Mouse (Mus musculus): Measurements from ENCODE around the gene Prkcz.
"Not testable (repeated sequence)": the region's sequence is repeated elsewhere in the genome, so short reads cannot be mapped to it uniquely, and the experiment has no call there.

The Prkcz gene

GRCm38 (mm10) chr4:155283001-155283503, 78.1 kb downstream of the Prkcz start:
- no peak for DNase-seq (ENCODE audit: low spot score)

DNA sequence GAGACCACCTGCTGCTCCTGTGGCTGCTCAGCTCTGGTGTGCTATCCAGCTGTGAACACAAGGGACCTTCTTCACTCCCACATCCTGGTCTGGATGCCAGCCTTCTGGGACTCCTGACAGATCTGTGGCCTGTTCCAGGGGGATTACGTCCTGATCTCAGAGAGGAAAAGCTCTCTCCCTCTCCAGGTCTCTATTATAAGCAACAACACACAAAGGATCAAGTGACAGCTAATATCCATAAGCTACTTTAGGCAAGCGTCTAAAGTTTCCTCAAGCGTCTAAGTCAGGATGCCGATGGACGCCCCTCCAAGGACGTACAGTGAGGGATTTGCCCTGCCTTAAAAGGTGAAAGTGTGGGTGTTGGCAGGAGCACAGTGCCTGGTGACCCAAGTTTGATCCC, 78.9 kb downstream of the Prkcz start:
- no peak for DNase-seq (ENCODE audit: low spot score)

- DNase-seq (ENCODE audit: low spot score) = no peak
Measured at GRCm38 (mm10) chr4:155281652-155282051, 79.5 kb downstream of the Prkcz start.

DNA sequence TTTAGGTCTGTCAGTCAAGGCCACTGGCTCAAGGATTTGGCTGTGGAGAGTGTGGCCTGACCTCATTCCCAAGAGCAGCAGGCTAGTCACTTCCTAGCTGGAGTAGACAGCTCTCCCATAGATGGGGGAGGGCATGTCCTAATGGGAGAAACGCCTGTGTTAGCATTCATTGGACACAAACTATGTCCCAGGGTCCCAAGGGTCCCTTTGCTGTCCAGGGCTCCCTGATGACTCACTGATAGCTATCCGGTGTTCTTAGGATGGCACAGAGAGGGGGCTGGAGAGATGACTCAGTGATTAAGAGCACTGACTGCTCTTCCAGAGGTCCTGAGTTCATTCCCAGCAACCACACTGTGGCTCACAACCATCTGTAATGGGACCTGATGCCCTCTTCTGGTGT, 79.9 kb downstream of the Prkcz start:
- no peak for DNase-seq (ENCODE audit: low spot score)

GRCm38 (mm10) chr4:155280768-155281121, 80.4 kb downstream of the Prkcz start:
- DNase-seq (ENCODE audit: low spot score) = no peak

- DNase-seq (ENCODE audit: low spot score) = no peak
Measured at GRCm38 (mm10) chr4:155279926-155280767, 81.0 kb downstream of the Prkcz start.

DNA sequence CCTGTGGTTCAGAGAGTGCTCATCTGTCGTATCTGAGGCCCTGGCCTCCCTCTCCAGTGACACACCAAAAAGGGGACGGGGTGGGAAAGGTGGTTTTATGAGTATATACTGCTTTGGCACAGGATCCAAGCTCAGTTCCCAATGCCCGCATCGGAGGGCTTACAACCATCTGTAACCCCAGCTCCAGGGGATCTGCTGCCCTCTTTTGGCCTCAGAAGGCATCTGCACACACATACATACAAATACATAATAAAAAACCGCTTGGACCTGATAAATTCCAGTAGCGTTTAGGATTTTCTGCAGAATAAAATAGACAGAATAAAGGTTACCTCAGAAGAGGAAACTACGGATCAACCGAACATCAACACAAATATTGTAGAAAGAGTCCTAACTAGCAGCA, 82.1 kb downstream of the Prkcz start:
- no peak for DNase-seq (ENCODE audit: low spot score)

GRCm38 (mm10) chr4:155277963-155278362, 83.2 kb downstream of the Prkcz start:
- DNase-seq (ENCODE audit: low spot score) = no peak

DNA sequence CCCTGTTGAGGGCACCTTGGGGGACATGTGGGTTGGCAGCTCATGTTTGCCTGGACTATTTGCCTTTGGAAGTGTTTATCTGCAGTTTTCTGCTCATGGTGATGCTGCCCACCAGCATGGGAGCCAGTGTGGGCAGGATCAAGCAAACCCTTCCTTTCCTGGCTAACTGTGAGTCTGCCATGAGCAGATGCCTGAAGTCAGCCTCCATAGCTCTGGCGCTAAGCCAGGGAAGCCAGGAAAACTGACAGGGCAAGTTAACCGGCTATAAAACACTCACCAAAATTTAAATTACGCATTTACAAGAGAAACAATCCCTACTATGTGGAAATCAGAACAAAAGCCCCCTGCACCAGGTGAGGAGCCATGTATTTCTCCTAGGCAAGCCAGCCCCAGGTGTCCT, 86.3 kb downstream of the Prkcz start:
- DNase-seq (ENCODE audit: low spot score) = no peak

GRCm38 (mm10) chr4:155274451-155274850, 86.7 kb downstream of the Prkcz start:
- DNase-seq (ENCODE audit: low spot score) = no peak

DNA sequence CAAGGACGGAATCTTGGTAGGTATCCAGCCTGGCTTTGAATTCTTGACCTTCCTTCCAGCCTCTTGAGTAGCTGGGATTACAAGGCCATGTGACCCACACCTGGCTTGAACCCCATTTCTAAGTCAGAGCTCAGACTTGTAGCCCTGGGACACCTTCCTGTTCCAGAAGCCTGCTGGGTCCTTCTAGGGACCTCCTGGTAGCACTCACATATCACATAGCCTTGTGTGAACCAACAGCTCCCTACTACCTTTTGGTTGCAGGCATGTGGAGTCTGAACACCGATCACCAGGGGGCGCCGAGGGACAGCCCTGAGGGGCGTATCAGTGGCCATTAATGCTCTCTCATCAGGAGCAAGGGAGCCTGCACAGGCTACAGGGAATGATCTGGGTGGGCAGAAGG, 92.8 kb downstream of the Prkcz start:
- DNase-seq (ENCODE audit: low spot score) = peak; percentile 28

DNA sequence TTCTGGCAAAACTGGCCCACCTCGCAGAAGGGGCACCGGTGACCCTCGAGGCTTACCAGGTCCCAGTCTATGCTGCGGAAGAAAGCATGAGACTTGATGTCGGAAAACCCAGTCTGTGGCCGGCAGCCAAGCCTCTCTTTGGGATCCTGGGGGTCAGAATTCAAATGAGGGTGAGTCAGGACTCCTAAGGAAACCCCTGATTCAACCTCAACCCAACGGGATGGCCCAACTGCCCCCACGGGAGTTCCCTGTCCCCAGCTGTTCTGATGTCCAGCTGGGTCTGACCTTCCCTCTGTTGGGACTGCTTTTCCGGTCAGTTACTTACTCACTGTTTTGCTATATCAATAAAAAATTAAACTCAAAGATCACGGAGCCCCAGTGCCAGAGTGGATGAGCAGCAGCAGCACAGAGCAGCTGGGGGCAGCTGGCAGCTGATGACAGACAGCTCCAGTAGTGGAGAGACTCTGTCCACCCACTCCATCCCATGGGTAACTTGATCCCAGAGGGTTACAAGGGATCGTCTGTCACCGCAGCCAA, 93.5 kb downstream of the Prkcz start:
- DNase-seq (ENCODE audit: low spot score) = no peak

- no peak for DNase-seq (ENCODE audit: low spot score)
Measured at GRCm38 (mm10) chr4:155267047-155267543, 94.1 kb downstream of the Prkcz start.

DNA sequence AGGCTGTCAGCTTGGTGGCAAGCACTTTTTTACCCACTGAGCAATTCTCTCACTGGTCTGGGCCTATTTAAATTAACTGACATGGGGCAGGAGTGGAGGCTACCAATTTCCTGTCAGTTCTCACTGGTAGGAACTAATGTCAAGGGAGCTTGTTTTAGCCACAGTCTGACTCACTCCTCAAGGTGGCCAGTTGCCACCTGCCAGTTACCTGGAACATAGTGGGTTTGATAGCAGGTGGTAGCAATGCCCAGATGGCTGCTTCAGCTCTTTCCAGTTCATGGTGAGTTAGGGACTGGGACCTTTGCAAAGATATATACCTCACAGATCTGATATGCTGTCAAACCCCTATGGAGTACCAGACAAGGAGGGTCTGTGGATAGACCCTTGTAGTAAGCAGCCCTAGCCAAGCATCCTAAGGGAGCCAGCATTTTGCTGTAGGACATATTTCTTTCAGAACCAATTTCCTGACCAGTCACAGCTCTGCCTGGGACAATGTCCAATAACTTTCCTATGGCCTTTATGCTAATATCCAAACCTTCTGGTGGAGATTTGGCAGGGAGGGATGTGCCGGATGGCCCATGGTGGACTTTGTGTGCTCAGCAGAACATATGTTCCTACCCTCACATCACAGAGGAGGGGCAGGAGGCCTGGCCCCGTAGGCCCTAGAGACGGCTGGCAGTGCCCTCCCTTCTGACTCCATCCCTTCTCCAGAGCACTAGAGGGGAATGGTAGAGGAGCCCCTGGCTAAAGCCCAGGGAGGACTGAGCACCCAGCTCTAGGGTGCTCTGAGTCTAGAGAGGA, 96.4 kb downstream of the Prkcz start:
- DNase-seq (ENCODE audit: low spot score) = no peak

DNA sequence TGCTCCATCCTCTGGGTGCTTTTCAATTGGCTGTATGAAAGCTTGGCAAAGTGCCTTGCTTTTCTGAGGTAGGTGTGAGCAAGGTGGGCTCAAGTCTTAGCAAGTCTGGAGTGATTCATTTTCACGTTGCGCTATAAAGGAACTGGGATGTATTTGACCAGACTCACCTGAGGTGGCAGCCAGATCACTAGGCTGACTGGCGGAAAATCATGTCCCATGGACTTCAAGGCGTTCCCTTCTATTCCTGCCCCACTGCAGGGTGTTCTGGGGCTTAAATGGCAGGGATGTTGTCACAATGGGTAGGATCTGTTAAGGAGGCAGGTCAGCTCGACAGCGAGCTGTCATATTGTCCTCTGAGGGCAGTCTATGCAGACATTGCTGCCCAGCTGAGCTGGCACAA, 108.9 kb downstream of the Prkcz start:
- DNase-seq (ENCODE audit: low spot score) = no peak

GRCm38 (mm10) chr4:155251147-155251546, 110.0 kb downstream of the Prkcz start:
- no peak for DNase-seq (ENCODE audit: low spot score)

DNA sequence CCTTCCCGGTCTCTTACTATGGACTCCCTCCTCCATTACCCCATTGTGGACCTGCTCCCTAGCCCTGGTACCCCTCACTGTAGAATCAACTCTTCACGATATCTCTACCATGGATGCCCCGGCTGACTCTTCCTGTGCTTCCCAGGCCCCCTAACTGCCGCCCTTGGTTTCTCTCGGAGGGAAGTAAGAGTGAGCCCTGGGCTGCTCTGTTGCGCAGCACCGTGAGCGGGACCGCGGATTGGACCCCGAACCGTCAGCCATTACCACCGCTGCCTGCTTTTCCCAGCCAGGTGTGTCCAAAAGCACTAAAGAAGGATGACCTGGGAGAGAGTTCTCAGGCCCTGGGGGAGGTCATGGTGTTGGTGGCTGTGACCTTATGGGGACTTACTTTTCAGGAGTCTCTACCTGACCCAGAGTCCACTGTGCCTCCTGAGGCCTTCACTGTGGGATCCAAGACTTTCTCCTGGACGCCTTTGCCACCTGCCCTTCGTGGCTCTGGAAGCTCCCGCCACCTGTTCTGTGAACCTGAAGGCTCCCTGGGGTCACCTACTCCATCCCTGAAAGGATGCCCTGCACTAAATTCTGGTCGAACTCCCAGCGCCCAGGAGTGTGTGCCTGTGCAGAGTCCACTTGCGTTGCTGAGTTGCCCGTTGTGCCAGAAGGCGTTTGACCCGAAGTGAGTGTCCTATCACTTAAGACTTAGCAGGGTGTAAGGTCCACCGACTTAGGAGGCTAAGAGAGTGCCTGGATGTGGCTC, 110.6 kb downstream of the Prkcz start:
- no peak for DNase-seq (ENCODE audit: low spot score)

GRCm38 (mm10) chr4:155249648-155250351, 111.4 kb downstream of the Prkcz start, which contains the start of gene Faap20:
TSS of gene Faap20 (plus strand) at chr4:155249802.
- peak; percentile 77 for DNase-seq (ENCODE audit: low spot score)

GRCm38 (mm10) chr4:155249257-155249647, 111.9 kb downstream of the Prkcz start:
- DNase-seq (ENCODE audit: low spot score) = peak; percentile 86

DNA sequence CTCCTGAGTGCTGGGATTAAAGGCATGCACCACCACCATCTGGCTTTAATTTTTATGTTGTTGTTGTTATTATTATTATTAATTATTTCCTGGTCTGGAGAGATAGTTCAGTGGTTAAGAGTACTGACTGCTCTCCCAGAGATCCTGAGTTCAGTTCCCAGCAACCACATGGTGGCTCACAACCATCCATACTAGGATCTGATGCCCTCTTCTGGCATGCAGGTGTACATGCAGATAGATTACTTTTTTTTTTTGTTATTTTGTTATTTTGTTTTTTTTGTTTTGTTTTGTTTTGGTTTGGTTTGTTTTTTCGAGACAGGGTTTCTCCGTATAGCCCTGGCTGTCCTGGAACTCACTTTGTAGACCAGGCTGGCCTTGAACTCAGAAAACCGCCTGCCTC, 113.1 kb downstream of the Prkcz start:
- DNase-seq (ENCODE audit: low spot score) = not testable (repeated sequence)

- DNase-seq (ENCODE audit: low spot score) = no peak
Measured at GRCm38 (mm10) chr4:155246691-155247105, 114.5 kb downstream of the Prkcz start.
